Mouse (Mus musculus) midbrain, embryonic 13.5 days (tissue): ENCODE measurements around the gene Stk11ip. TPM values are rescaled to one million over a fixed set of nuclear protein-coding genes. Genes with fewer than 3 reads are reported as not detected.

Experiments used
- polyA plus RNA-seq: library from polyadenylated mRNA; unstranded; fragments of >200 nt; fragmentation: Nextera tagmentation; extraction: Ambion mirVana; gene quantifications from 2 replicates; pipeline ENCODE4 v1.2.1, GENCODE M21; 2015

Stk11ip gene
- polyA plus RNA-seq, 1 experiment from 2014 or later, result 23.6 TPM

Other genes starting within 250 kb of the Stk11ip start
- 97.4 and 99.9 TPM in 2 replicates for gene Resp18, start 243.1 kb upstream of the Stk11ip start, polyA plus RNA-seq
- 155 and 161 TPM in 2 replicates for gene Dnpep, start 203.5 kb upstream of the Stk11ip start, polyA plus RNA-seq
- 0.84 and 1.1 TPM in 2 replicates for gene Des, start 161.2 kb upstream of the Stk11ip start, polyA plus RNA-seq
- 11.2 and 12.8 TPM in 2 replicates for gene Speg, start 146.2 kb upstream of the Stk11ip start, polyA plus RNA-seq
- gene Gmppa, start 85.6 kb upstream of the Stk11ip start, polyA plus RNA-seq, result 78.4 and 88.8 TPM in 2 replicates
- 57.3 and 81.6 TPM in 2 replicates for gene Asic4, start 71.1 kb upstream of the Stk11ip start, polyA plus RNA-seq
- gene Chpf, start 42.2 kb upstream of the Stk11ip start, polyA plus RNA-seq, result 25.1 and 28.7 TPM in 2 replicates
- gene Tmem198, start 42.0 kb upstream of the Stk11ip start, polyA plus RNA-seq, result 46.1 and 47.3 TPM in 2 replicates
- 18.6 and 25.7 TPM in 2 replicates for gene Obsl1, start 15.1 kb upstream of the Stk11ip start, polyA plus RNA-seq
- gene Inha, start 14.5 kb upstream of the Stk11ip start, polyA plus RNA-seq, result 8.5 and 12.5 TPM in 2 replicates
- 35.5 and 42.9 TPM in 2 replicates for gene Slc4a3, start 24.7 kb downstream of the Stk11ip start, polyA plus RNA-seq